Mouse (Mus musculus): ENCODE data around the gene Krtap3-3. TPM values are rescaled to one million over a fixed set of nuclear protein-coding genes. Genes with fewer than 3 reads are reported as not detected.

Gene Krtap3-3
- polyA plus RNA-seq (2017; shearing (Covaris generic)), result not detected

GRCm38 (mm10) chr11:99550765-99551164 lies at the start of gene Krtap3-3:
Krtap3-3 (minus strand) TSS chr11:99550865.

GRCm38 (mm10) chr11:99597742-99598141 lies 47.1 kb upstream of the Krtap3-3 start, which contains the start of gene Krtap9-3:
Krtap9-3 (minus strand) TSS chr11:99598105.

GRCm38 (mm10) chr11:99590981-99591380 lies 40.3 kb upstream of the Krtap3-3 start, which contains the start of gene Krtap1-3:
Krtap1-3 (minus strand) TSS chr11:99591339.

GRCm38 (mm10) chr11:99583245-99583704 lies 32.6 kb upstream of the Krtap3-3 start, which contains the start of gene Krtap1-4:
Krtap1-4 (minus strand) TSS chr11:99583654.

GRCm38 (mm10) chr11:99580636-99581035 lies 30.0 kb upstream of the Krtap3-3 start, which contains the start of gene Krtap1-5:
Krtap1-5 (minus strand) TSS chr11:99581016.

GRCm38 (mm10) chr11:99566530-99566929 lies 15.9 kb upstream of the Krtap3-3 start, which contains the start of gene Krtap3-1:
Krtap3-1 (minus strand) TSS chr11:99566630.

GRCm38 (mm10) chr11:99559366-99559765 lies 8.7 kb upstream of the Krtap3-3 start, which contains the start of gene Gm11939:
Gm11939 (minus strand) TSS chr11:99559466.

GRCm38 (mm10) chr11:99556753-99557152 lies 6.1 kb upstream of the Krtap3-3 start, which contains the start of gene Krtap3-2:
Krtap3-2 (minus strand) TSS chr11:99556853.

GRCm38 (mm10) chr11:99521288-99521860 lies 29.3 kb downstream of the Krtap3-3 start, which contains the start of gene Krt39:
Krt39 (minus strand) TSS chr11:99521338.

Other genes with a start within 250 kb of the Krtap3-3 start
- gene Krt25, start 227.9 kb downstream of the Krtap3-3 start, polyA plus RNA-seq (2017; shearing (Covaris generic)), result not detected
- gene Krt26, start 212.9 kb downstream of the Krtap3-3 start, polyA plus RNA-seq (2017; shearing (Covaris generic)), result not detected
- not detected for gene Krt27, start 199.8 kb downstream of the Krtap3-3 start, polyA plus RNA-seq (2017; shearing (Covaris generic))
- gene Krt28, start 176.0 kb downstream of the Krtap3-3 start, polyA plus RNA-seq (2017; shearing (Covaris generic)), result not detected
- gene Krt10, start 161.5 kb downstream of the Krtap3-3 start, polyA plus RNA-seq (2017; shearing (Covaris generic)), result 8.1 TPM
- gene Krt12, start 128.6 kb downstream of the Krtap3-3 start, polyA plus RNA-seq (2017; shearing (Covaris generic)), result 0.26 TPM
- not detected for gene Krt20, start 112.7 kb downstream of the Krtap3-3 start, polyA plus RNA-seq (2017; shearing (Covaris generic))
- not detected for gene Krt23, start 57.7 kb downstream of the Krtap3-3 start, polyA plus RNA-seq (2017; shearing (Covaris generic))
- not detected for gene Krt39, start 29.5 kb downstream of the Krtap3-3 start, polyA plus RNA-seq (2017; shearing (Covaris generic))
- gene Krt40, start 7.7 kb downstream of the Krtap3-3 start, polyA plus RNA-seq (2017; shearing (Covaris generic)), result not detected
- gene Krtap3-2, start 6.0 kb upstream of the Krtap3-3 start, polyA plus RNA-seq (2017; shearing (Covaris generic)), result not detected
- gene Gm11939, start 8.6 kb upstream of the Krtap3-3 start, polyA plus RNA-seq (2017; shearing (Covaris generic)), result not detected
- not detected for gene Krtap3-1, start 15.8 kb upstream of the Krtap3-3 start, polyA plus RNA-seq (2017; shearing (Covaris generic))
- gene Krtap1-5, start 30.2 kb upstream of the Krtap3-3 start, polyA plus RNA-seq (2017; shearing (Covaris generic)), result not detected
- gene Krtap1-4, start 32.8 kb upstream of the Krtap3-3 start, polyA plus RNA-seq (2017; shearing (Covaris generic)), result not detected
- not detected for gene Krtap1-3, start 40.5 kb upstream of the Krtap3-3 start, polyA plus RNA-seq (2017; shearing (Covaris generic))
- gene Krtap9-3, start 47.2 kb upstream of the Krtap3-3 start, polyA plus RNA-seq (2017; shearing (Covaris generic)), result not detected
- gene Gm11938, start 52.4 kb upstream of the Krtap3-3 start, polyA plus RNA-seq (2017; shearing (Covaris generic)), result not detected
- not detected for gene Gm11937, start 59.3 kb upstream of the Krtap3-3 start, polyA plus RNA-seq (2017; shearing (Covaris generic))
- gene Krtap2-4, start 64.0 kb upstream of the Krtap3-3 start, polyA plus RNA-seq (2017; shearing (Covaris generic)), result not detected
- gene Gm11562, start 69.6 kb upstream of the Krtap3-3 start, polyA plus RNA-seq (2017; shearing (Covaris generic)), result not detected
- not detected for gene Krtap4-1, start 77.4 kb upstream of the Krtap3-3 start, polyA plus RNA-seq (2017; shearing (Covaris generic))
- not detected for gene Krtap4-2, start 84.2 kb upstream of the Krtap3-3 start, polyA plus RNA-seq (2017; shearing (Covaris generic))
- gene Krtap4-7, start 93.2 kb upstream of the Krtap3-3 start, polyA plus RNA-seq (2017; shearing (Covaris generic)), result not detected
- not detected for gene Gm11555, start 99.4 kb upstream of the Krtap3-3 start, polyA plus RNA-seq (2017; shearing (Covaris generic))
- not detected for gene Gm11563, start 108.1 kb upstream of the Krtap3-3 start, polyA plus RNA-seq (2017; shearing (Covaris generic))
- not detected for gene Krtap4-6, start 115.1 kb upstream of the Krtap3-3 start, polyA plus RNA-seq (2017; shearing (Covaris generic))
- gene Gm14190, start 139.9 kb upstream of the Krtap3-3 start, polyA plus RNA-seq (2017; shearing (Covaris generic)), result not detected
- not detected for gene Gm14180, start 183.4 kb upstream of the Krtap3-3 start, polyA plus RNA-seq (2017; shearing (Covaris generic))
- gene Gm11595, start 222.0 kb upstream of the Krtap3-3 start, polyA plus RNA-seq (2017; shearing (Covaris generic)), result not detected
- gene Krtap4-8, start 229.8 kb upstream of the Krtap3-3 start, polyA plus RNA-seq (2017; shearing (Covaris generic)), result not detected
- gene Krtap4-9, start 234.3 kb upstream of the Krtap3-3 start, polyA plus RNA-seq (2017; shearing (Covaris generic)), result not detected
- not detected for gene Gm11596, start 242.6 kb upstream of the Krtap3-3 start, polyA plus RNA-seq (2017; shearing (Covaris generic))
- gene Gm11569, start 248.1 kb upstream of the Krtap3-3 start, polyA plus RNA-seq (2017; shearing (Covaris generic)), result not detected